Mouse (Mus musculus): ENCODE results near the gene Ugt1a6b.

Ugt1a6b gene

GRCm38 (mm10) chr1:88260604-88261377 is 157.7 kb downstream of the Ugt1a6b start:
- DNase-seq (ENCODE audit: low read depth, low spot score) = no peak

- no peak for DNase-seq (ENCODE audit: low read depth, low spot score)
These were observed 158.7 kb downstream of the Ugt1a6b start for GRCm38 (mm10) chr1:88261706-88262105.

- DNase-seq (ENCODE audit: low read depth, low spot score) = no peak
These were observed 159.2 kb downstream of the Ugt1a6b start for GRCm38 (mm10) chr1:88262255-88262654.

GRCm38 (mm10) chr1:88262961-88263360 is 159.9 kb downstream of the Ugt1a6b start:
- no peak for DNase-seq (ENCODE audit: low read depth, low spot score)

- no peak for DNase-seq (ENCODE audit: low read depth, low spot score)
These were observed 160.7 kb downstream of the Ugt1a6b start for GRCm38 (mm10) chr1:88263778-88264177.

GRCm38 (mm10) chr1:88264237-88264868 is 161.3 kb downstream of the Ugt1a6b start:
- no peak for DNase-seq (ENCODE audit: low read depth, low spot score)

- no peak for DNase-seq (ENCODE audit: low read depth, low spot score)
These were observed 161.8 kb downstream of the Ugt1a6b start for GRCm38 (mm10) chr1:88264869-88265240.

- DNase-seq (ENCODE audit: low read depth, low spot score) = no peak
These were observed 163.1 kb downstream of the Ugt1a6b start for GRCm38 (mm10) chr1:88266123-88266522.

GRCm38 (mm10) chr1:88267489-88267888 is 164.4 kb downstream of the Ugt1a6b start:
- no peak for DNase-seq (ENCODE audit: low read depth, low spot score)

GRCm38 (mm10) chr1:88268070-88268469 is 165.0 kb downstream of the Ugt1a6b start:
- DNase-seq (ENCODE audit: low read depth, low spot score) = no peak

Measured in brain, embryonic 18.5 days (tissue).